Mouse (Mus musculus): ENCODE data around the gene Abcb8.

GRCm38 (mm10) chr5:24453985-24454303 lies 60.5 kb downstream of the Abcb8 start:
- TF ChIP-seq GATA1 (IDR thresholded peaks at IDR 0.05; ENCODE audit: borderline replicate concordance, low read length) (no peak), FLI1 (IDR thresholded peaks at IDR 0.05; ENCODE audit: low read length) (no peak)

All from megakaryocyte, embryonic 14.5 days (primary cell).